Mouse (Mus musculus) stomach, postnatal 0 days (tissue): ENCODE data around the gene Myo5c.

ENCODE experiments used
- CTCF ChIP-seq: IDR thresholded peaks from 2 replicates; pipeline ENCODE4 v1.5.1; 2016; ENCODE audit warnings: antibody characterized with exemption, low read depth, mild to moderate bottlenecking, moderate library complexity
- EP300 ChIP-seq: optimal IDR thresholded peaks from 2 replicates; pipeline ENCODE3; 2016; ENCODE audit warnings: antibody characterized with exemption

GRCm38 (mm10) chr9:75308621-75309020 is 76.8 kb downstream of the Myo5c start:
- no peak for TF ChIP-seq CTCF
- TF ChIP-seq EP300: no peak
